Mouse (Mus musculus): ENCODE results near the gene Tuba1b.

DNA sequence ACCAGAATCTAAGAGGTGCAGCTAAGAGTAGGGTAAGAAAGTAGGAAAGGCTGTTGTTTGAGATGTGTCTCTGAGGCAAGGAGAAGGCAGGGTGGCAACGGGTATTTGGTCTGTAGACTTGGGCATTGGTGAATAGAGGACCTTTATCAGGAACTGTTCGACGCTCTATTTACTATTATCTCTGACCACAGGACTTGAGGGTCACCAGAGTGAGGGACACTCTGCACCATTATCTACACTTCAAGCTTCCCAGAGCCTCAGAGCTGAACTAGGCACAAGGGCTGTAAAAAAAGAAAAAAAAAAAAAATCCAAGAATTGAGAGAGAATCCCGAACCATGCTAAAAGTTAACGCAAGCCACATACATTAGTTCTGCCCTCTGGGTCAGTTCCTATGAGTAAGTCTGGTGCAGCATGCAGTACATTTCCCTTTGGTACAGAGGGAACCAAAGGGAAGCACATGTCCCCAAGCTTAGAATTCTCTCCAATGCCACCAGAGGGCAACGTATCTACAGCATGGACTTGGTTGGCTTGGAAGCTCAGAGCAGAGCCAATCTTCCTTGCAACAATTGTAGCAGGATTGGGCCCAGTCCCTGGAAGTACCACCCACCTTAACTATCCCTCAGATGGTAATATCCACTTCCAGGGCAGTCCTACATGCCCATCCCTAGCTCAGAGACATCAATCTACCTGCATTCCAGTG lies 42.3 kb downstream of the Tuba1b start:
- no peak for TF ChIP-seq GATA1 (IDR thresholded peaks at IDR 0.05; ENCODE audit: low read length)
- no peak for TF ChIP-seq TAL1 (IDR thresholded peaks at IDR 0.05; ENCODE audit: low read length)

Data from erythroblast, embryonic 14.5 days (primary cell).